Mouse (Mus musculus) stomach, embryonic 14.5 days (tissue): ENCODE measurements around the gene 1600002K03Rik. TPM values are rescaled to one million over a fixed set of nuclear protein-coding genes. Genes with fewer than 3 reads are reported as not detected.

Source experiments
- ATAC-seq: fragments of 200-750 bp; cut with Nextera tagmentation; 2 replicates; pipeline ENCODE4 v1.8.0; 2017; ENCODE audit warnings: low read depth, moderate TSS enrichment; ENCODE audit not compliant: insufficient number of reproducible peaks, insufficient read depth, low FRiP score
- H3K27ac ChIP-seq: fragments of 300-500 bp; sonication (generic); 2 replicates; pipeline ENCODE4 v1.5.1; 2014; ENCODE audit warnings: mild to moderate bottlenecking, low read length, moderate library complexity, mixed read lengths
- H3K27me3 ChIP-seq: fragments of 300-500 bp; sonication (generic); 2 replicates; pipeline ENCODE4 v1.6.1; 2014; ENCODE audit warnings: low read length, control low read depth, mixed read lengths; ENCODE audit not compliant: control insufficient read depth, insufficient read depth
- H3K36me3 ChIP-seq: fragments of 300-500 bp; sonication (generic); 2 replicates; pipeline ENCODE4 v1.6.1; 2014; ENCODE audit warnings: mild to moderate bottlenecking, control low read depth, low read length, moderate library complexity, mixed read lengths; ENCODE audit not compliant: control insufficient read depth, insufficient read depth
- H3K4me1 ChIP-seq: fragments of 300-500 bp; sonication (generic); 2 replicates; pipeline ENCODE4 v1.6.1; 2014; ENCODE audit warnings: low read length, control low read depth, mixed read lengths; ENCODE audit not compliant: control insufficient read depth, insufficient read depth
- H3K4me2 ChIP-seq: fragments of 300-500 bp; sonication (generic); replicated peaks from 2 replicates; pipeline ENCODE4 v1.6.1; 2014; ENCODE audit warnings: low read depth, low read length, control low read depth
- H3K4me3 ChIP-seq: fragments of 300-500 bp; sonication (generic); 2 replicates; pipeline ENCODE4 v1.5.1; 2014; ENCODE audit warnings: low read depth, low read length, control low read depth
- H3K9ac ChIP-seq: fragments of 300-500 bp; sonication (generic); replicated peaks from 2 replicates; pipeline ENCODE4 v1.6.1; 2014; ENCODE audit warnings: low read depth, mild to moderate bottlenecking, control low read depth, low read length, moderate library complexity, mixed read lengths
- H3K9me3 ChIP-seq: fragments of 300-500 bp; sonication (generic); 2 replicates; pipeline ENCODE4 v1.6.1; 2016; ENCODE audit warnings: low read depth, low read length, control low read depth; ENCODE audit not compliant: control insufficient read depth
- WGBS: fragments of 180-500 bp; shearing (Covaris S2); extraction: QIAGEN DNeasy Blood & Tissue Kit; methylation state at CpG from one replicate; pipeline ENCODE4 v1.1.7; 2014; 5-methylcytosine and 5-hydroxymethylcytosine counted together
- polyA plus RNA-seq: library from polyadenylated mRNA; unstranded; fragments of >200 nt; fragmentation: Nextera tagmentation; extraction: Ambion mirVana; gene quantifications from 2 replicates; pipeline ENCODE4 v1.2.1, GENCODE M21; 2014

1600002K03Rik gene
- polyA plus RNA-seq, 1 experiment from 2014 or later: 13.9 TPM

GRCm38 (mm10) chr10:80188453-80189024, 15.8 kb downstream of the 1600002K03Rik start:
- no peak overlapping the region for H3K4me2 ChIP-seq
- no peak overlapping the region for H3K9ac ChIP-seq
- no peak overlapping the region for H3K27ac ChIP-seq
- peaks cover 14% of the 10 kb centered on the region for H3K27me3 ChIP-seq
- no peak overlapping the region for H3K4me3 ChIP-seq
- H3K4me1 ChIP-seq: peaks cover 10% of the 10 kb centered on the region; the same call in 1 of the 2 replicates
- 78% methylated on average over 15 of the region's 15 CpGs for WGBS
- H3K36me3 ChIP-seq: peaks cover 17% of the 10 kb centered on the region; the same call in 1 of the 2 replicates
- H3K9me3 ChIP-seq: no peaks in the 10 kb centered on the region
- no peak for ATAC-seq

- peaks cover 14% of the 10 kb centered on the region for H3K27me3 ChIP-seq
- H3K36me3 ChIP-seq: peaks cover 17% of the 10 kb centered on the region; the same call in 1 of the 2 replicates
- H3K4me2 ChIP-seq: peak overlapping the region; percentile 61
- ATAC-seq: no peak
- WGBS: 14% methylated on average over 21 of the region's 21 CpGs
- peaks cover 10% of the 10 kb centered on the region; the same call in 1 of the 2 replicates for H3K4me1 ChIP-seq
- no peak overlapping the region for H3K27ac ChIP-seq
- no peaks in the 10 kb centered on the region for H3K9me3 ChIP-seq
- H3K4me3 ChIP-seq: peak overlapping the region; percentile 37
- peak overlapping the region; percentile 30; the same call in 1 of the 2 replicates for H3K9ac ChIP-seq
Observed at GRCm38 (mm10) chr10:80189999-80190398, 17.3 kb downstream of the 1600002K03Rik start.

GRCm38 (mm10) chr10:80190491-80191051, 17.8 kb downstream of the 1600002K03Rik start:
- Histone ChIP-seq H3K27me3 (peaks cover 14% of the 10 kb centered on the region), H3K9me3 (no peaks in the 10 kb centered on the region), H3K4me3 (peak overlapping the region; percentile 37), H3K9ac (peak overlapping the region; percentile 30; the same call in 1 of the 2 replicates), H3K27ac (no peak overlapping the region), H3K36me3 (peaks cover 17% of the 10 kb centered on the region; the same call in 1 of the 2 replicates), H3K4me1 (peaks cover 10% of the 10 kb centered on the region; the same call in 1 of the 2 replicates), H3K4me2 (peak overlapping the region; percentile 61)
- peak; percentile 20; the same call in 1 of the 2 replicates for ATAC-seq
- WGBS: under 1% methylated on average over 46 of the region's 48 CpGs

- no peak overlapping the region for H3K9ac ChIP-seq
- no peaks in the 10 kb centered on the region for H3K9me3 ChIP-seq
- H3K4me2 ChIP-seq: no peak overlapping the region
- H3K36me3 ChIP-seq: no peaks in the 10 kb centered on the region
- peaks cover 10% of the 10 kb centered on the region; the same call in 1 of the 2 replicates for H3K4me1 ChIP-seq
- no peak overlapping the region for H3K27ac ChIP-seq
- H3K4me3 ChIP-seq: no peak overlapping the region
- H3K27me3 ChIP-seq: peaks cover 14% of the 10 kb centered on the region
- ATAC-seq: no peak
- WGBS: 74% methylated on average over 6 of the region's 6 CpGs
Observed at GRCm38 (mm10) chr10:80193976-80194375, 21.2 kb downstream of the 1600002K03Rik start.

- WGBS: 65% methylated on average over 8 of the region's 8 CpGs
- H3K9me3 ChIP-seq: no peaks in the 10 kb centered on the region
Observed at GRCm38 (mm10) chr10:80194441-80194840, 21.7 kb downstream of the 1600002K03Rik start.

GRCm38 (mm10) chr10:80196167-80196566, 23.4 kb downstream of the 1600002K03Rik start:
- H3K4me3 ChIP-seq: no peak overlapping the region
- WGBS: 100% methylated on average over 1 of the region's 1 CpGs

More at GRCm38 (mm10) chr10:80194441-80194840, 21.7 kb downstream of the 1600002K03Rik start:
- H3K36me3 ChIP-seq: no peaks in the 10 kb centered on the region
- no peak overlapping the region for H3K9ac ChIP-seq
- H3K4me1 ChIP-seq: peaks cover 10% of the 10 kb centered on the region; the same call in 1 of the 2 replicates
- ATAC-seq: no peak
- no peak overlapping the region for H3K4me2 ChIP-seq
- H3K27ac ChIP-seq: no peak overlapping the region
- H3K4me3 ChIP-seq: no peak overlapping the region
- H3K27me3 ChIP-seq: peaks cover 14% of the 10 kb centered on the region

GRCm38 (mm10) chr10:80196778-80197581, 24.2 kb downstream of the 1600002K03Rik start:
- 75% methylated on average over 33 of the region's 33 CpGs for WGBS
- ATAC-seq: no peak

More at GRCm38 (mm10) chr10:80196167-80196566, 23.4 kb downstream of the 1600002K03Rik start:
- Histone ChIP-seq H3K9me3 (no peaks in the 10 kb centered on the region), H3K36me3 (no peaks in the 10 kb centered on the region), H3K4me2 (no peak overlapping the region), H3K4me1 (no peaks in the 10 kb centered on the region), H3K27me3 (0 out of 2 replicates have a peak, but pooled peaks cover 3% of the 10 kb centered on the region), H3K27ac (no peak overlapping the region), H3K9ac (no peak overlapping the region)
- ATAC-seq: no peak

GRCm38 (mm10) chr10:80199440-80200008, 26.8 kb downstream of the 1600002K03Rik start:
- no peaks in the 10 kb centered on the region for H3K9me3 ChIP-seq
- H3K4me1 ChIP-seq: no peaks in the 10 kb centered on the region
- no peak overlapping the region for H3K27ac ChIP-seq
- peak; percentile 80 for ATAC-seq
- H3K36me3 ChIP-seq: no peaks in the 10 kb centered on the region
- 55% methylated on average over 3 of the region's 3 CpGs for WGBS
- H3K4me3 ChIP-seq: no peak overlapping the region
- H3K27me3 ChIP-seq: no peaks in the 10 kb centered on the region
- no peak overlapping the region for H3K9ac ChIP-seq
- no peak overlapping the region for H3K4me2 ChIP-seq

More at GRCm38 (mm10) chr10:80196778-80197581, 24.2 kb downstream of the 1600002K03Rik start:
- Histone ChIP-seq H3K4me2 (no peak overlapping the region), H3K4me1 (no peaks in the 10 kb centered on the region), H3K9ac (no peak overlapping the region), H3K27me3 (0 out of 2 replicates have a peak, but pooled peaks cover 3% of the 10 kb centered on the region), H3K36me3 (no peaks in the 10 kb centered on the region), H3K4me3 (no peak overlapping the region), H3K27ac (no peak overlapping the region), H3K9me3 (no peaks in the 10 kb centered on the region)
